Mouse (Mus musculus) lung, embryonic 14.5 days (tissue): ENCODE results near the gene Zbtb38. TPM values are rescaled to one million over a fixed set of nuclear protein-coding genes. Genes with fewer than 3 reads are reported as not detected.
A peak's percentile ranks its signal among the peaks of the same experiment; 100 is the strongest.

ENCODE experiments used
- ATAC-seq: fragments of 200-750 bp; cut with Nextera tagmentation; 2 replicates; pipeline ENCODE4 v1.8.0; 2017; ENCODE audit warnings: mild to moderate bottlenecking, moderate TSS enrichment, moderate library complexity; ENCODE audit not compliant: insufficient read depth
- DNase-seq: peaks from one replicate; pipeline ENCODE4 v3.0.0-alpha.2; 2015
- H3K27ac ChIP-seq: fragments of 300-500 bp; sonication (generic); 2 replicates; pipeline ENCODE4 v1.5.1; 2014; ENCODE audit warnings: low read depth, mild to moderate bottlenecking, moderate library complexity
- H3K27me3 ChIP-seq: fragments of 300-500 bp; sonication (generic); 2 replicates; pipeline ENCODE4 v1.6.1; 2014; ENCODE audit warnings: low read length, control low read depth; ENCODE audit not compliant: insufficient read depth
- H3K36me3 ChIP-seq: fragments of 300-500 bp; sonication (generic); 2 replicates; pipeline ENCODE4 v1.6.1; 2014; ENCODE audit warnings: control low read depth; ENCODE audit not compliant: insufficient read depth
- H3K4me1 ChIP-seq: fragments of 300-500 bp; sonication (generic); 2 replicates; pipeline ENCODE4 v1.6.1; 2014; ENCODE audit warnings: antibody characterized with exemption, control low read depth; ENCODE audit not compliant: insufficient read depth
- H3K4me2 ChIP-seq: fragments of 300-500 bp; sonication (generic); 2 replicates; pipeline ENCODE4 v1.6.1; 2014; ENCODE audit warnings: mild to moderate bottlenecking
- H3K4me3 ChIP-seq: fragments of 300-500 bp; sonication (generic); 2 replicates; pipeline ENCODE4 v1.5.1; 2014; ENCODE audit warnings: low read depth, low read length
- H3K9ac ChIP-seq: fragments of 300-500 bp; sonication (generic); 2 replicates; pipeline ENCODE4 v1.6.1; 2014
- H3K9me3 ChIP-seq: fragments of 300-500 bp; sonication (generic); 2 replicates; pipeline ENCODE4 v1.6.1; 2016; ENCODE audit warnings: low read depth, low read length, control low read depth
- CTCF ChIP-seq: IDR thresholded peaks from 2 replicates; pipeline ENCODE4 v1.5.1; 2016; ENCODE audit warnings: antibody characterized with exemption, low read depth
- WGBS: fragments of 180-500 bp; shearing (Covaris S2); extraction: QIAGEN DNeasy Blood & Tissue Kit; methylation state at CpG from one replicate; pipeline ENCODE4 v1.1.7; 2014; 5-methylcytosine and 5-hydroxymethylcytosine counted together
- polyA plus RNA-seq: library from polyadenylated mRNA; unstranded; fragments of >200 nt; fragmentation: Nextera tagmentation; extraction: Ambion mirVana; gene quantifications from 2 replicates; pipeline ENCODE4 v1.2.1, GENCODE M21; 2014

Gene Zbtb38
- polyA plus RNA-seq, 1 experiment from 2014 or later = 24.5 TPM

- Histone ChIP-seq H3K9ac (peak overlapping the region; percentile 24; the same call in 1 of the 2 replicates), H3K36me3 (no peaks in the 10 kb centered on the region), H3K27ac (peak overlapping the region; percentile 83), H3K9me3 (no peaks in the 10 kb centered on the region), H3K4me2 (peak overlapping the region; percentile 35), H3K4me3 (no peak overlapping the region), H3K27me3 (no peaks in the 10 kb centered on the region), H3K4me1 (peaks cover 8% of the 10 kb centered on the region; the same call in 1 of the 2 replicates)
- WGBS = 77% methylated on average over 15 of the region's 15 CpGs
- DNase-seq (no peak), ATAC-seq (peak; percentile 57)
- TF ChIP-seq CTCF = no peak
These were observed 619 bp downstream of the Zbtb38 start for GRCm38 (mm10) chr9:96751821-96752602.

GRCm38 (mm10) chr9:96750636-96751035, 2.0 kb downstream of the Zbtb38 start:
- Histone ChIP-seq H3K4me1 (peaks cover 8% of the 10 kb centered on the region; the same call in 1 of the 2 replicates), H3K4me2 (no peak overlapping the region), H3K4me3 (no peak overlapping the region), H3K27ac (no peak overlapping the region), H3K36me3 (no peaks in the 10 kb centered on the region), H3K27me3 (no peaks in the 10 kb centered on the region), H3K9ac (no peak overlapping the region), H3K9me3 (no peaks in the 10 kb centered on the region)
- DNase-seq (no peak), ATAC-seq (no peak)
- 96% methylated on average over 11 of the region's 11 CpGs for WGBS
- no peak for TF ChIP-seq CTCF

GRCm38 (mm10) chr9:96746527-96746926, 6.1 kb downstream of the Zbtb38 start:
- Histone ChIP-seq H3K4me1 (no peaks in the 10 kb centered on the region), H3K27me3 (no peaks in the 10 kb centered on the region), H3K36me3 (no peaks in the 10 kb centered on the region), H3K9me3 (no peaks in the 10 kb centered on the region), H3K4me3 (no peak overlapping the region), H3K9ac (no peak overlapping the region), H3K4me2 (no peak overlapping the region), H3K27ac (no peak overlapping the region)
- DNase-seq (no peak), ATAC-seq (no peak)
- TF ChIP-seq CTCF = no peak
- WGBS = 90% methylated on average over 9 of the region's 9 CpGs

- Histone ChIP-seq H3K4me2 (no peak overlapping the region), H3K27me3 (no peaks in the 10 kb centered on the region), H3K9me3 (no peaks in the 10 kb centered on the region), H3K4me1 (peaks cover 6% of the 10 kb centered on the region; the same call in 1 of the 2 replicates), H3K4me3 (no peak overlapping the region), H3K9ac (no peak overlapping the region), H3K36me3 (no peaks in the 10 kb centered on the region), H3K27ac (no peak overlapping the region)
- no peak for TF ChIP-seq CTCF
- DNase-seq = no peak
- ATAC-seq = no peak
- 68% methylated on average over 2 of the region's 2 CpGs for WGBS
These were observed 7.7 kb downstream of the Zbtb38 start for GRCm38 (mm10) chr9:96744909-96745308.

GRCm38 (mm10) chr9:96741365-96742085, 11.1 kb downstream of the Zbtb38 start:
- ATAC-seq (no peak), DNase-seq (no peak)
- H3K4me3 ChIP-seq = no peak overlapping the region
- peaks cover 6% of the 10 kb centered on the region; the same call in 1 of the 2 replicates for H3K4me1 ChIP-seq
- H3K27me3 ChIP-seq = no peaks in the 10 kb centered on the region
- H3K4me2 ChIP-seq = no peak overlapping the region
- no peak for TF ChIP-seq CTCF
- H3K36me3 ChIP-seq = no peaks in the 10 kb centered on the region
- peak overlapping the region; percentile 73; the same call in 1 of the 2 replicates for H3K27ac ChIP-seq
- H3K9ac ChIP-seq = no peak overlapping the region
- H3K9me3 ChIP-seq = no peaks in the 10 kb centered on the region
- WGBS = 76% methylated on average over 17 of the region's 17 CpGs

GRCm38 (mm10) chr9:96740712-96741364, 11.8 kb downstream of the Zbtb38 start:
- H3K9me3 ChIP-seq = no peaks in the 10 kb centered on the region
- no peak for DNase-seq
- H3K27me3 ChIP-seq = no peaks in the 10 kb centered on the region
- peak; percentile 8; the same call in 1 of the 2 replicates for ATAC-seq
- no peak overlapping the region for H3K9ac ChIP-seq
- no peaks in the 10 kb centered on the region for H3K36me3 ChIP-seq
- H3K4me2 ChIP-seq = no peak overlapping the region
- no peak for TF ChIP-seq CTCF
- WGBS = 70% methylated on average over 15 of the region's 15 CpGs
- peak overlapping the region; percentile 73; the same call in 1 of the 2 replicates for H3K27ac ChIP-seq
- peaks cover 9% of the 10 kb centered on the region; the same call in 1 of the 2 replicates for H3K4me1 ChIP-seq
- H3K4me3 ChIP-seq = no peak overlapping the region
